Mouse (Mus musculus) kidney, adult 11 months (tissue): ENCODE measurements at regions not wholly inside any gene's neighbourhood (a gene's known extent, or its start where the extent isn't known, plus 50 kb on each side); places are given as distances from the start of the nearest gene placed in this dataset.

ENCODE experiments used
- DNase-seq: peaks from one replicate; pipeline ENCODE4 v3.0.0; 2022

DNA sequence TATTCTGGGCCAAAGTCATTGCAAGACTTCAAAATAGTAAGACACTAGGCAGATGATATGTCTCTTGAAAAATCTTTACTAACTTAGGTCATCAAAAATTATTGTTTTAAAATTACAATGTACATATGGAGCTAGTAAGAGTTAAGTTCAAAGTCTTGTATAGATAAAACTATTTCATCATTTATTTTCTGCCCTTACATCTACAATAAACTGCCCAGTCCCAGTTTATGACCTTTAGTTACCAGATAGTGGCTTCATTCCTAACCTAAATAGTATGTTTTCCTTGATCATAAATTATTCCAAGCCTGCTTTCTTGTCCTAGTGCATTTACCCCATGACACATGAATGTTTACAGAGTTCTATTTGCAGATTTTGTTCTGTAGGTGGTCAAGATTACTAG lies 72.9 kb downstream of the Manea start:
- no peak for DNase-seq

GRCm38 (mm10) chr4:26259230-26260029 lies 87.3 kb downstream of the Manea start:
- DNase-seq: no peak

- no peak for DNase-seq
Observed at GRCm38 (mm10) chr4:26255889-26256288, 90.8 kb downstream of the Manea start.

GRCm38 (mm10) chr4:26247925-26248856 lies 98.5 kb downstream of the Manea start:
- DNase-seq: peak; percentile 29

DNA sequence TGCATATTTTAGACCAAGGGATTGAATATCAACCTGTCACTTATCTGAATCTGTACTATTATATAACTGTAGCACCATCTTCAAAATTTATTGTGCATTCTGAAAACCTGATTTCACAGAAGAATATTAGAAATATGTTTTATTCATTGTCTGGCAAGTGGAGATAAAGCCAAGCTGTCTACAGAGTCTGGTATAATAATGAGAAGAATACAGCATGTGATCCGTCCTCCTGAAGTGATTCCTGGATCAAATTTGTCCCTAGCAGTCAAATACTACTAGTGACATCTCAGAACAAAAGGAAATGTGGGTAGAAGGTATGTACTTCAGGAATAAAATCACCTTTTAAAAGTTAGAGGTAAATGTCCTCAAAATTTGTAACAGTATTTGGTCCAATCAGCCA lies 123.4 kb downstream of the Manea start:
- DNase-seq: no peak
